Mouse (Mus musculus) olfactory bulb, adult 2 months (tissue): ENCODE results near the gene Olfr469.
"Not testable (repeated sequence)": the region's sequence is repeated elsewhere in the genome, so short reads cannot be mapped to it uniquely, and the experiment has no call there.

Experiments
- CTCF ChIP-seq: fragments of 200-500 bp; IDR thresholded peaks from 2 replicates; pipeline ENCODE4 v1.5.1; 2012; ENCODE audit warnings: low read depth, mild to moderate bottlenecking, low read length, moderate library complexity; ENCODE audit not compliant: insufficient read depth
- POLR2A ChIP-seq: fragments of 200-500 bp; IDR thresholded peaks from 2 replicates; pipeline ENCODE4 v1.6.1; 2012; ENCODE audit warnings: mild to moderate bottlenecking, low read depth, low read length, moderate library complexity; ENCODE audit not compliant: insufficient read depth

GRCm38 (mm10) chr7:107823867-107824266 lies 1.5 kb downstream of the Olfr469 start:
- not testable (repeated sequence) for TF ChIP-seq POLR2A, CTCF
